ENCODE assay signal across 8 mouse cellular contexts in the genomic region with DNA sequence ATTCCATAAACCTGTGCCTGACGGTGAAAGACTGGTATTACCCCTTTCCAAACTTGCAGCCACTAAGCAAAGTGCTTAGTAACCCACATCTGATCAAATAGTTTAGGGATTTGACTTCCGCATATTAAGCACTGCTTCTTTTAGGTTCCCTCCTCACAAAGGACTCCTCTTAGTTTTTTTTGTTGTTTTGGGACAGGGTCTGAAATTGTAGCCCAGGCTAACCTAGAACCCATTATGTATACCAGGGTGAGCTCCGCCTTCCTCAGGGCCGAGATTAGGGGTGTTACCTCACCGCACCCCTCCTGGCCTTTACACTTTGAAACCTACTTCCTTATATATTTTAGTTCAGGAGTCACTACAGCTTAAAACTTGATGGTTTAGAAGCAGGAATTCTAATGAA. TPM values are rescaled to one million over a fixed set of nuclear protein-coding genes. Genes with fewer than 3 reads are reported as not detected.
DNase-seq lines count a peak whose midpoint lies in the region; ATAC-seq and TF ChIP-seq lines count a peak whose summit lies in the region.

No protein-coding gene starts in this region.

- no peak for ATAC-seq in neural tube, embryonic 11.5 days (ENCODE audit: insufficient read depth, low FRiP score, low TSS enrichment)
- ATAC-seq in liver, embryonic 14.5 days (ENCODE audit: insufficient read depth), result no peak

- no peak overlapping the region for H3K9ac ChIP-seq in neural tube, embryonic 11.5 days (ENCODE audit: low read length)
- no peak overlapping the region; the same call in 1 of the 2 replicates for H3K9ac ChIP-seq in liver, embryonic 14.5 days (replicated peaks)

- WGBS in neural tube, embryonic 11.5 days, result 41% methylated on average over 5 of the region's 5 CpGs
- 23% methylated on average over 5 of the region's 5 CpGs for WGBS in liver, embryonic 14.5 days (ENCODE audit: insufficient replicate concordance)

- H3K27me3 ChIP-seq in neural tube, embryonic 11.5 days (ENCODE audit: control insufficient read depth, insufficient read depth, low read length), result no peaks in the 10 kb centered on the region
- H3K27me3 ChIP-seq in liver, embryonic 14.5 days (ENCODE audit: control insufficient read depth, insufficient read depth, low read length), result no peaks in the 10 kb centered on the region

- no peak for TF ChIP-seq EP300 in liver, embryonic 14.5 days (IDR thresholded peaks at IDR 0.05; ENCODE audit: low read depth)

- H3K27ac ChIP-seq in neural tube, embryonic 11.5 days (ENCODE audit: low read depth, low read length), result no peak overlapping the region
- H3K27ac ChIP-seq in liver, embryonic 14.5 days, result no peak overlapping the region

- H3K4me1 ChIP-seq in neural tube, embryonic 11.5 days (ENCODE audit: control insufficient read depth, insufficient read depth, low read length), result peaks cover 13% of the 10 kb centered on the region
- H3K4me1 ChIP-seq in liver, embryonic 14.5 days (replicated peaks; ENCODE audit: control insufficient read depth in 2 of 2, insufficient read depth in 2 of 2, low read length in 1 of 2), result peaks cover 18 to 43% of the 10 kb centered on the region in 2 experiments

- DNase-seq in cerebellum, adult 11-12 months, result peak; percentile 19
- DNase-seq in cerebellum, adult 8-10 months, result no peak
- DNase-seq in neural tube, embryonic 11.5 days (ENCODE audit: low spot score), result no peak
- no peak for DNase-seq in neural tube, embryonic 10.5 days (ENCODE audit: extremely low spot score, low spot score)
- no peak for DNase-seq in liver, embryonic 14.5 days (ENCODE audit: low read depth in 3 of 3, low spot score in 3 of 3)
- DNase-seq in urinary bladder, adult 2 months (ENCODE audit: low spot score), result no peak
- no peak for DNase-seq in adrenal gland, postnatal 10 days
- DNase-seq in ovary, postnatal 10 days (ENCODE audit: low spot score), result no peak

- H3K9me3 ChIP-seq in neural tube, embryonic 11.5 days (ENCODE audit: control insufficient read depth, low read length), result no peaks in the 10 kb centered on the region
- no peaks in the 10 kb centered on the region for H3K9me3 ChIP-seq in liver, embryonic 14.5 days (ENCODE audit: control insufficient read depth, low read length)

- H3K36me3 ChIP-seq in neural tube, embryonic 11.5 days (ENCODE audit: control insufficient read depth, insufficient read depth, low read length), result no peaks in the 10 kb centered on the region
- H3K36me3 ChIP-seq in liver, embryonic 14.5 days (replicated peaks; ENCODE audit: control insufficient read depth, insufficient read depth, low read depth), result no peaks in the 10 kb centered on the region

- no peak for TF ChIP-seq CTCF in liver, embryonic 14.5 days (IDR thresholded peaks at IDR 0.05; ENCODE audit: low read depth)

- H3K4me3 ChIP-seq in neural tube, embryonic 11.5 days (ENCODE audit: low read depth, low read length), result peak overlapping the region; percentile 31; the same call in 1 of the 2 replicates
- H3K4me3 ChIP-seq in liver, embryonic 14.5 days (ENCODE audit: insufficient read depth in 1 of 2, low read depth in 2 of 2, low read length in 2 of 2), result peak overlapping the region in 1 of 2 experiments; percentile 56; a peak in 2 of 4 replicates

- H3K4me2 ChIP-seq in neural tube, embryonic 11.5 days (ENCODE audit: low read depth), result peak overlapping the region; percentile 78
- peak overlapping the region; percentile 92 for H3K4me2 ChIP-seq in liver, embryonic 14.5 days (ENCODE audit: low read depth)

RNA-seq across cellular contexts. Expression of a gene that starts 5.5 kb away (rescaled TPM):
- polyA plus RNA-seq in neural tube, embryonic 11.5 days (2014; fragmentation: Nextera tagmentation; extraction: Ambion mirVana), result 24.1 and 24.2 TPM in 2 replicates
- polyA plus RNA-seq in liver, embryonic 14.5 days (2012; rRNA removed), result 11.5 and 15.8 TPM in 2 replicates
- polyA plus RNA-seq in liver, embryonic 14.5 days (2014; fragmentation: Nextera tagmentation; extraction: Ambion mirVana), result 4.5 and 4.9 TPM in 2 replicates
- polyA plus RNA-seq in urinary bladder, adult 2 months (2012; rRNA removed), result 57.0 and 58.7 TPM in 2 replicates
- total RNA-seq in adrenal gland, postnatal 10 days (2021), result 10 to 100 TPM; 79.4 to 88.6 TPM

RNA-seq across cellular contexts. Expression of a gene that starts 14.7 kb away (rescaled TPM):
- 1.5 and 1.9 TPM in 2 replicates for polyA plus RNA-seq in neural tube, embryonic 11.5 days (2014; fragmentation: Nextera tagmentation; extraction: Ambion mirVana)
- 0.54 and 0.65 TPM in 2 replicates for polyA plus RNA-seq in liver, embryonic 14.5 days (2012; rRNA removed)
- polyA plus RNA-seq in liver, embryonic 14.5 days (2014; fragmentation: Nextera tagmentation; extraction: Ambion mirVana), result 0.56 and 0.58 TPM in 2 replicates
- polyA plus RNA-seq in urinary bladder, adult 2 months (2012; rRNA removed), result 119 and 219 TPM in 2 replicates
- total RNA-seq in adrenal gland, postnatal 10 days (2021), result 10 to 100 TPM; 15.1 to 59.6 TPM

RNA-seq across cellular contexts. Expression of a gene that starts 14.9 kb away (rescaled TPM):
- polyA plus RNA-seq in neural tube, embryonic 11.5 days (2014; fragmentation: Nextera tagmentation; extraction: Ambion mirVana), result 55.4 and 59.4 TPM in 2 replicates
- 12.2 and 12.7 TPM in 2 replicates for polyA plus RNA-seq in liver, embryonic 14.5 days (2012; rRNA removed)
- polyA plus RNA-seq in liver, embryonic 14.5 days (2014; fragmentation: Nextera tagmentation; extraction: Ambion mirVana), result 11.5 and 13.0 TPM in 2 replicates
- polyA plus RNA-seq in urinary bladder, adult 2 months (2012; rRNA removed), result 24.7 and 29.5 TPM in 2 replicates
- 10 to 100 TPM; 31.9 to 35.7 TPM for total RNA-seq in adrenal gland, postnatal 10 days (2021)

RNA-seq across cellular contexts. Expression of a gene that starts 46.8 kb away (rescaled TPM):
- polyA plus RNA-seq in neural tube, embryonic 11.5 days (2014; fragmentation: Nextera tagmentation; extraction: Ambion mirVana), result 2.3 and 2.8 TPM in 2 replicates
- 0.52 and 0.55 TPM in 2 replicates for polyA plus RNA-seq in liver, embryonic 14.5 days (2012; rRNA removed)
- polyA plus RNA-seq in liver, embryonic 14.5 days (2014; fragmentation: Nextera tagmentation; extraction: Ambion mirVana), result 0.05 and 0.06 TPM in 2 replicates
- polyA plus RNA-seq in urinary bladder, adult 2 months (2012; rRNA removed), result 56.6 and 66.4 TPM in 2 replicates
- 1 to 10 TPM in 1 of 2 experiments, under 1 TPM in 1; 0.93 to 1.6 TPM for total RNA-seq in adrenal gland, postnatal 10 days (2021)

RNA-seq across cellular contexts. Expression of a gene that starts 49.4 kb away (rescaled TPM):
- polyA plus RNA-seq in neural tube, embryonic 11.5 days (2014; fragmentation: Nextera tagmentation; extraction: Ambion mirVana), result 32.0 and 34.7 TPM in 2 replicates
- 14.6 and 15.6 TPM in 2 replicates for polyA plus RNA-seq in liver, embryonic 14.5 days (2012; rRNA removed)
- polyA plus RNA-seq in liver, embryonic 14.5 days (2014; fragmentation: Nextera tagmentation; extraction: Ambion mirVana), result 8.3 and 10.0 TPM in 2 replicates
- 62.2 and 88.1 TPM in 2 replicates for polyA plus RNA-seq in urinary bladder, adult 2 months (2012; rRNA removed)
- 100 to 1,000 TPM; 135 to 184 TPM for total RNA-seq in adrenal gland, postnatal 10 days (2021)

Comparison
In these comparisons a context has a peak if more than half of its experiments do, and no peak if none do; other contexts are left out.
1. RNA of a gene that starts 14.7 kb away (polyA plus RNA-seq): 119 to 219 TPM in urinary bladder, adult 2 months; 1.5 to 1.9 TPM in neural tube, embryonic 11.5 days and 0.54 to 0.65 TPM in liver, embryonic 14.5 days; every median in the first group is over 10 times any median in the second.